Comparison of ENCODE assay signal across 9 mouse cellular contexts in the genomic region with DNA sequence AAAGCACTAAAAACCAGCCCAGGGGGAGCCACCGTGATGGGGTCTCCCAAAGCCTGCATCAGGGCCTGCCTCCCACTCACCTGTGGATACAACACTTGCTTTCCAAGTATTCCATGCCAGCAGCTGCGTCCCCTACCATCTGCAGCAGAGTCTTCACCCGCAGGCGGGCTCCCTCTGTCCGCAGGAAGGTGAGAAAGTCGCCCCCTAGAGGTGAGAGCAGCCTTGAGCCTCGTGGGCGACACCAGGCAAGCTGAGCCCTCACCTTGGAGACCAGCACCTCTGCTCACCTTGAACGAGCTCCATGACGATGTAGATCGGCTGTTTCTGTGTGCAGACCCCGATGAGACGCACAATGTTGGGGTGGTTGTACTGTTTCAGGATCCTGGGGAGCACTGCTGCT. TPM values are rescaled to one million over a fixed set of nuclear protein-coding genes. Genes with fewer than 3 reads are reported as not detected.
A peak's percentile ranks its signal among the peaks of the same experiment; 100 is the strongest.
DNase-seq lines count a peak whose midpoint lies in the region; ATAC-seq and TF ChIP-seq lines count a peak whose summit lies in the region.
"Had no signal": no experiment of that assay in that cellular context is flagged by ENCODE, and none has a peak within 500 bp of the region (broad histone marks: within the 10 kb centered on the region; RNA-seq: fewer than 3 reads in every experiment).

No protein-coding gene starts in this region.

- no peak overlapping the region for H3K4me3 ChIP-seq in spleen, adult 2 months (ENCODE audit: extremely low read depth, insufficient read depth, insufficient read length)
- H3K4me3 ChIP-seq in liver, embryonic 14.5 days (ENCODE audit: insufficient read depth in 1 of 2, low read depth in 2 of 2, low read length in 2 of 2): no peak overlapping the region

- no peak overlapping the region for H3K9ac ChIP-seq in liver, embryonic 14.5 days (replicated peaks)

- H3K27me3 ChIP-seq in spleen, adult 2 months (ENCODE audit: control insufficient read depth, insufficient read depth, low read length): no peaks in the 10 kb centered on the region
- no peaks in the 10 kb centered on the region for H3K27me3 ChIP-seq in liver, embryonic 14.5 days (ENCODE audit: control insufficient read depth, insufficient read depth, low read length)

- peaks cover 6% of the 10 kb centered on the region; the same call in 1 of the 2 replicates for H3K4me1 ChIP-seq in spleen, adult 2 months (ENCODE audit: control insufficient read depth, insufficient read depth, insufficient read length)
- peaks cover 0 to 3% of the 10 kb centered on the region in 2 experiments; a peak in 1 of 4 replicates for H3K4me1 ChIP-seq in liver, embryonic 14.5 days (replicated peaks; ENCODE audit: control insufficient read depth in 2 of 2, insufficient read depth in 2 of 2, low read length in 1 of 2)

- ATAC-seq in liver, embryonic 14.5 days (ENCODE audit: insufficient read depth): no peak

- H3K27ac ChIP-seq in spleen, adult 2 months (ENCODE audit: insufficient read depth, low read length): no peak overlapping the region
- no peak overlapping the region for H3K27ac ChIP-seq in liver, embryonic 14.5 days

- H3K36me3 ChIP-seq in spleen, adult 2 months (ENCODE audit: control insufficient read depth, insufficient read depth, low read length): peaks cover 18% of the 10 kb centered on the region
- no peaks in the 10 kb centered on the region for H3K36me3 ChIP-seq in liver, embryonic 14.5 days (replicated peaks; ENCODE audit: control insufficient read depth, insufficient read depth, low read depth)

- 68% methylated on average over 13 of the region's 13 CpGs for WGBS in spleen, adult 2 months
- WGBS in liver, embryonic 14.5 days (ENCODE audit: insufficient replicate concordance): 60% methylated on average over 13 of the region's 13 CpGs

- no peak for TF ChIP-seq POLR2A in spleen, adult 2 months (IDR thresholded peaks at IDR 0.05; ENCODE audit: low read depth, low read length)

- peak; percentile 42; the same call in 1 of the 2 replicates for TF ChIP-seq CTCF in spleen, adult 2 months (IDR thresholded peaks at IDR 0.05; ENCODE audit: extremely low read depth, insufficient read depth, insufficient read length, insufficient replicate concordance)
- TF ChIP-seq CTCF in liver, embryonic 14.5 days (IDR thresholded peaks at IDR 0.05; ENCODE audit: low read depth): peak; percentile 81

- no peaks in the 10 kb centered on the region for H3K9me3 ChIP-seq in liver, embryonic 14.5 days (ENCODE audit: control insufficient read depth, low read length)

- H3K4me2 ChIP-seq in liver, embryonic 14.5 days (ENCODE audit: low read depth): no peak overlapping the region
- H3K4me2 ChIP-seq: midbrain, embryonic 11.5 days had no signal

- TF ChIP-seq EP300 in liver, embryonic 14.5 days (IDR thresholded peaks at IDR 0.05; ENCODE audit: low read depth): no peak

- peak; percentile 49 to 69 for DNase-seq in cerebellum, postnatal 14 days
- no peak for DNase-seq in cerebellum, postnatal 4 days (ENCODE audit: low spot score in 2 of 2)
- peak in 1 of 2 experiments; percentile 40 for DNase-seq in spleen, adult 2 months (ENCODE audit: low read depth in 1 of 2, low spot score in 2 of 2)
- no peak for DNase-seq in spleen, adult 12 weeks (ENCODE audit: low spot score)
- no peak for DNase-seq in liver, embryonic 14.5 days (ENCODE audit: low read depth in 3 of 3, low spot score in 3 of 3)
- no peak for DNase-seq in urinary bladder, adult 18-20 months (ENCODE audit: low spot score in 2 of 2)
- no peak for DNase-seq in adipocyte (ENCODE audit: low spot score)
- no peak for DNase-seq in Muller cell, postnatal 12 days (ENCODE audit: inconsistent ontology term)

RNA-seq across cellular contexts. Expression of a gene that starts 8.2 kb away (rescaled TPM):
- polyA plus RNA-seq in spleen, adult 2 months (2012; rRNA removed): 52.8 and 90.0 TPM in 2 replicates
- 9.8 and 11.9 TPM in 2 replicates for polyA plus RNA-seq in liver, embryonic 14.5 days (2012; rRNA removed)
- polyA plus RNA-seq in liver, embryonic 14.5 days (2014; fragmentation: Nextera tagmentation; extraction: Ambion mirVana): 9.0 and 10.1 TPM in 2 replicates

RNA-seq across cellular contexts. Expression of a gene that starts 8.4 kb away (rescaled TPM):
- 98.3 and 115 TPM in 2 replicates for polyA plus RNA-seq in spleen, adult 2 months (2012; rRNA removed)
- polyA plus RNA-seq in liver, embryonic 14.5 days (2012; rRNA removed): 4.9 TPM in 2 replicates
- 1.5 and 1.7 TPM in 2 replicates for polyA plus RNA-seq in liver, embryonic 14.5 days (2014; fragmentation: Nextera tagmentation; extraction: Ambion mirVana)

RNA-seq across cellular contexts. Expression of a gene that starts 25.7 kb away (rescaled TPM):
- 35.7 and 48.6 TPM in 2 replicates for polyA plus RNA-seq in spleen, adult 2 months (2012; rRNA removed)
- polyA plus RNA-seq in liver, embryonic 14.5 days (2012; rRNA removed): 6.0 and 6.7 TPM in 2 replicates
- 3.8 and 4.5 TPM in 2 replicates for polyA plus RNA-seq in liver, embryonic 14.5 days (2014; fragmentation: Nextera tagmentation; extraction: Ambion mirVana)

RNA-seq across cellular contexts. Expression of a gene that starts 36.6 kb away (rescaled TPM):
- 15.5 and 17.8 TPM in 2 replicates for polyA plus RNA-seq in spleen, adult 2 months (2012; rRNA removed)
- polyA plus RNA-seq in liver, embryonic 14.5 days (2012; rRNA removed): 5.0 and 5.3 TPM in 2 replicates
- polyA plus RNA-seq in liver, embryonic 14.5 days (2014; fragmentation: Nextera tagmentation; extraction: Ambion mirVana): 2.8 and 4.6 TPM in 2 replicates

RNA-seq across cellular contexts. Expression of a gene that starts 38.7 kb away (rescaled TPM):
- polyA plus RNA-seq in spleen, adult 2 months (2012; rRNA removed): 53.7 and 61.8 TPM in 2 replicates
- 3.8 and 7.1 TPM in 2 replicates for polyA plus RNA-seq in liver, embryonic 14.5 days (2012; rRNA removed)
- 5.6 and 7.3 TPM in 2 replicates for polyA plus RNA-seq in liver, embryonic 14.5 days (2014; fragmentation: Nextera tagmentation; extraction: Ambion mirVana)

Comparison
In these comparisons a context has a peak if more than half of its experiments do, and no peak if none do; other contexts are left out.
1. DNase-seq: peak in cerebellum, postnatal 14 days (2 of 2); none in cerebellum, postnatal 4 days (0 of 2), spleen, adult 12 weeks (single experiment), liver, embryonic 14.5 days (0 of 3), urinary bladder, adult 18-20 months (0 of 2), adipocyte (single experiment) and Muller cell, postnatal 12 days (single experiment).
2. RNA of a gene that starts 8.4 kb away (polyA plus RNA-seq): 98.3 to 115 TPM in spleen, adult 2 months; 1.5 to 4.9 TPM in liver, embryonic 14.5 days; every median in the first group is over 10 times any median in the second.